Mouse (Mus musculus) midbrain, postnatal 0 days (tissue): ENCODE results near the gene Sctr. TPM values are rescaled to one million over a fixed set of nuclear protein-coding genes. Genes with fewer than 3 reads are reported as not detected.
"Not testable (repeated sequence)": the region's sequence is repeated elsewhere in the genome, so short reads cannot be mapped to it uniquely, and the experiment has no call there.

Experiments used
- ATAC-seq: fragments of 200-750 bp; cut with Nextera tagmentation; 2 replicates; pipeline ENCODE4 v1.8.0; 2017; ENCODE audit warnings: moderate number of reproducible peaks, mild to moderate bottlenecking, moderate TSS enrichment, moderate library complexity; ENCODE audit not compliant: low FRiP score
- DNase-seq: peaks from one replicate; pipeline ENCODE4 v3.0.0-alpha.2; 2015; ENCODE audit warnings: low spot score
- H3K27ac ChIP-seq: fragments of 300-500 bp; sonication (generic); 2 replicates; pipeline ENCODE4 v1.5.1; 2014; ENCODE audit warnings: low read depth, mild to moderate bottlenecking, low read length, mixed read lengths
- H3K27me3 ChIP-seq: fragments of 300-500 bp; sonication (generic); 2 replicates; pipeline ENCODE4 v1.6.1; 2014; ENCODE audit warnings: low read length, control low read depth, mixed read lengths; ENCODE audit not compliant: insufficient read depth
- H3K36me3 ChIP-seq: fragments of 300-500 bp; sonication (generic); 2 replicates; pipeline ENCODE4 v1.6.1; 2014; ENCODE audit warnings: low read length, control low read depth, mixed read lengths; ENCODE audit not compliant: insufficient read depth
- H3K4me1 ChIP-seq: fragments of 300-500 bp; sonication (generic); 2 replicates; pipeline ENCODE4 v1.6.1; 2014; ENCODE audit warnings: mild to moderate bottlenecking, control low read depth, antibody characterized with exemption, low read length, mixed read lengths; ENCODE audit not compliant: insufficient read depth
- H3K4me2 ChIP-seq: fragments of 300-500 bp; sonication (generic); 2 replicates; pipeline ENCODE4 v1.6.1; 2014; ENCODE audit warnings: low read depth, mild to moderate bottlenecking, low read length, mixed read lengths; ENCODE audit not compliant: poor library complexity, severe bottlenecking
- H3K4me3 ChIP-seq: fragments of 300-500 bp; sonication (generic); 2 replicates; pipeline ENCODE4 v1.5.1; 2014; ENCODE audit warnings: low read depth, mild to moderate bottlenecking, low read length, moderate library complexity
- H3K9ac ChIP-seq: fragments of 300-500 bp; sonication (generic); replicated peaks from 2 replicates; pipeline ENCODE4 v1.6.1; 2014; ENCODE audit warnings: mild to moderate bottlenecking, low read length, moderate library complexity, mixed read lengths; ENCODE audit not compliant: poor library complexity, severe bottlenecking
- H3K9me3 ChIP-seq: fragments of 300-500 bp; sonication (generic); 2 replicates; pipeline ENCODE4 v1.6.1; 2016; ENCODE audit warnings: low read length, control low read depth
- CTCF ChIP-seq: IDR thresholded peaks from 2 replicates; pipeline ENCODE4 v1.5.1; 2016; ENCODE audit warnings: antibody characterized with exemption, mild to moderate bottlenecking
- WGBS: fragments of 180-500 bp; shearing (Covaris S2); extraction: QIAGEN DNeasy Blood & Tissue Kit; methylation state at CpG from one replicate; pipeline ENCODE4 v1.1.7; 2014; 5-methylcytosine and 5-hydroxymethylcytosine counted together
- polyA plus RNA-seq: library from polyadenylated mRNA; unstranded; fragments of >200 nt; fragmentation: Nextera tagmentation; extraction: Ambion mirVana; gene quantifications from 2 replicates; pipeline ENCODE4 v1.2.1, GENCODE M21; 2015
- total RNA-seq: library from RNA; depleted of rRNA; stranded (reverse); fragments of >200 nt; gene quantifications from 2 replicates; pipeline ENCODE4 v1.2.3, GENCODE M21; 2014

The Sctr gene
- total and polyA plus RNA-seq, 2 experiments from 2014 or later = 1.00 to 1.6 TPM

GRCm38 (mm10) chr1:120083921-120084517, 77.3 kb downstream of the Sctr start:
- Histone ChIP-seq H3K27ac (no peak overlapping the region), H3K27me3 (no peaks in the 10 kb centered on the region), H3K4me3 (no peak overlapping the region), H3K4me2 (no peak overlapping the region), H3K9me3 (no peaks in the 10 kb centered on the region), H3K36me3 (no peaks in the 10 kb centered on the region), H3K4me1 (no peaks in the 10 kb centered on the region), H3K9ac (no peak overlapping the region)
- ATAC-seq (no peak), DNase-seq (no peak)
- WGBS = 69% methylated on average over 5 of the region's 5 CpGs
- TF ChIP-seq CTCF = no peak

- H3K36me3 ChIP-seq = no peaks in the 10 kb centered on the region
- DNase-seq (no peak), ATAC-seq (no peak)
- H3K4me3 ChIP-seq = no peak overlapping the region
- no peak overlapping the region for H3K27ac ChIP-seq
- H3K4me1 ChIP-seq = no peaks in the 10 kb centered on the region
- no peak for TF ChIP-seq CTCF
- H3K9ac ChIP-seq = no peak overlapping the region
- no peak overlapping the region for H3K4me2 ChIP-seq
- H3K27me3 ChIP-seq = no peaks in the 10 kb centered on the region
- 65% methylated on average over 3 of the region's 3 CpGs for WGBS
- no peaks in the 10 kb centered on the region for H3K9me3 ChIP-seq
These were observed 79.0 kb downstream of the Sctr start for GRCm38 (mm10) chr1:120085696-120086095.

- H3K4me1 ChIP-seq = no peaks in the 10 kb centered on the region
- no peak for TF ChIP-seq CTCF
- no peaks in the 10 kb centered on the region for H3K36me3 ChIP-seq
- WGBS = 42% methylated on average over 13 of the region's 13 CpGs
- H3K4me2 ChIP-seq = no peak overlapping the region
- no peak overlapping the region for H3K4me3 ChIP-seq
- H3K27ac ChIP-seq = no peak overlapping the region
- no peak for ATAC-seq
- no peak overlapping the region for H3K9ac ChIP-seq
- DNase-seq = no peak
- no peaks in the 10 kb centered on the region for H3K9me3 ChIP-seq
- H3K27me3 ChIP-seq = no peaks in the 10 kb centered on the region
These were observed 80.0 kb downstream of the Sctr start for GRCm38 (mm10) chr1:120086644-120087043.

- no peak for TF ChIP-seq CTCF
- Histone ChIP-seq H3K4me2 (no peak overlapping the region), H3K9ac (no peak overlapping the region), H3K4me3 (no peak overlapping the region), H3K27ac (no peak overlapping the region), H3K4me1 (no peaks in the 10 kb centered on the region), H3K36me3 (no peaks in the 10 kb centered on the region), H3K9me3 (peaks cover 3% of the 10 kb centered on the region; the same call in 1 of the 2 replicates), H3K27me3 (no peaks in the 10 kb centered on the region)
- DNase-seq (no peak), ATAC-seq (no peak)
- WGBS = 23% methylated on average over 4 of the region's 5 CpGs
These were observed 82.5 kb downstream of the Sctr start for GRCm38 (mm10) chr1:120089180-120089579.

- no peak for ATAC-seq
- H3K36me3 ChIP-seq = no peaks in the 10 kb centered on the region
- no peak overlapping the region for H3K9ac ChIP-seq
- 87% methylated on average over 8 of the region's 8 CpGs for WGBS
- no peaks in the 10 kb centered on the region for H3K27me3 ChIP-seq
- H3K9me3 ChIP-seq = peaks cover 3% of the 10 kb centered on the region; the same call in 1 of the 2 replicates
- no peak overlapping the region for H3K4me2 ChIP-seq
- no peak overlapping the region for H3K27ac ChIP-seq
- no peak for DNase-seq
- H3K4me1 ChIP-seq = no peaks in the 10 kb centered on the region
- H3K4me3 ChIP-seq = no peak overlapping the region
- TF ChIP-seq CTCF = no peak
These were observed 84.3 kb downstream of the Sctr start for GRCm38 (mm10) chr1:120090880-120091570.

GRCm38 (mm10) chr1:120093482-120094134, 86.9 kb downstream of the Sctr start:
- not testable (repeated sequence) for H3K4me1 ChIP-seq, H3K4me3 ChIP-seq, H3K36me3 ChIP-seq, ATAC-seq, H3K27me3 ChIP-seq, H3K9ac ChIP-seq, H3K4me2 ChIP-seq, H3K27ac ChIP-seq, H3K9me3 ChIP-seq
- 56% methylated on average over 11 of the region's 14 CpGs for WGBS
- DNase-seq = peak; percentile 84
- peak; percentile 79 for TF ChIP-seq CTCF
